Mouse (Mus musculus) lung, embryonic 15.5 days (tissue): ENCODE measurements around the gene Abcf3. TPM values are rescaled to one million over a fixed set of nuclear protein-coding genes. Genes with fewer than 3 reads are reported as not detected.

Source experiments
- ATAC-seq: fragments of 200-750 bp; cut with Nextera tagmentation; 2 replicates; pipeline ENCODE4 v1.8.0; 2017; ENCODE audit warnings: moderate number of reproducible peaks, borderline replicate concordance; ENCODE audit not compliant: low FRiP score, low TSS enrichment; ENCODE audit errors: extremely low read depth
- H3K27ac ChIP-seq: fragments of 300-500 bp; sonication (generic); 2 replicates; pipeline ENCODE4 v1.5.1; 2015; ENCODE audit warnings: moderate library complexity, mild to moderate bottlenecking, inconsistent platforms
- H3K27me3 ChIP-seq: fragments of 300-500 bp; sonication (generic); 2 replicates; pipeline ENCODE4 v1.6.1; 2015; ENCODE audit warnings: inconsistent platforms
- H3K36me3 ChIP-seq: fragments of 300-500 bp; sonication (generic); 2 replicates; pipeline ENCODE4 v1.6.1; 2015; ENCODE audit warnings: inconsistent platforms
- H3K4me1 ChIP-seq: fragments of 300-500 bp; sonication (generic); 2 replicates; pipeline ENCODE4 v1.6.1; 2015; ENCODE audit warnings: inconsistent platforms
- H3K4me2 ChIP-seq: fragments of 300-500 bp; sonication (generic); 2 replicates; pipeline ENCODE4 v1.6.1; 2015; ENCODE audit warnings: inconsistent platforms, mild to moderate bottlenecking, moderate library complexity
- H3K4me3 ChIP-seq: fragments of 300-500 bp; sonication (generic); 2 replicates; pipeline ENCODE4 v1.5.1; 2015; ENCODE audit warnings: mild to moderate bottlenecking, inconsistent platforms
- H3K9ac ChIP-seq: fragments of 300-500 bp; sonication (generic); 2 replicates; pipeline ENCODE4 v1.6.1; 2015; ENCODE audit warnings: inconsistent platforms
- H3K9me3 ChIP-seq: fragments of 300-500 bp; sonication (generic); 2 replicates; pipeline ENCODE4 v1.6.1; 2016; ENCODE audit warnings: inconsistent platforms
- WGBS: fragments of 180-500 bp; shearing (Covaris S2); methylation state at CpG from one replicate; pipeline ENCODE4 v1.1.7; 2015; 5-methylcytosine and 5-hydroxymethylcytosine counted together
- polyA plus RNA-seq: library from polyadenylated mRNA; unstranded; fragments of >200 nt; fragmentation: Nextera tagmentation; extraction: Ambion mirVana; gene quantifications from 2 replicates; pipeline ENCODE4 v1.2.1, GENCODE M21; 2015

Gene Abcf3
- polyA plus RNA-seq, 1 experiment from 2014 or later = 57.9 TPM

GRCm38 (mm10) chr16:20529375-20529774, 19.0 kb upstream of the Abcf3 start:
- H3K36me3 ChIP-seq = peaks cover 86% of the 10 kb centered on the region
- H3K4me3 ChIP-seq = no peak overlapping the region
- H3K4me1 ChIP-seq = no peaks in the 10 kb centered on the region
- 48% methylated on average over 1 of the region's 1 CpGs for WGBS
- no peak for ATAC-seq
- H3K9ac ChIP-seq = no peak overlapping the region
- no peaks in the 10 kb centered on the region for H3K9me3 ChIP-seq
- H3K27ac ChIP-seq = no peak overlapping the region
- no peak overlapping the region for H3K4me2 ChIP-seq
- H3K27me3 ChIP-seq = no peaks in the 10 kb centered on the region

GRCm38 (mm10) chr16:20530941-20531340, 17.4 kb upstream of the Abcf3 start:
- Histone ChIP-seq H3K4me3 (no peak overlapping the region), H3K27ac (no peak overlapping the region), H3K27me3 (no peaks in the 10 kb centered on the region), H3K9me3 (no peaks in the 10 kb centered on the region), H3K9ac (no peak overlapping the region), H3K4me1 (no peaks in the 10 kb centered on the region), H3K36me3 (peaks cover 72% of the 10 kb centered on the region), H3K4me2 (no peak overlapping the region)
- no peak for ATAC-seq
- WGBS = 97% methylated on average over 20 of the region's 20 CpGs

- no peak overlapping the region for H3K9ac ChIP-seq
- peaks cover 18% of the 10 kb centered on the region for H3K4me1 ChIP-seq
- no peaks in the 10 kb centered on the region for H3K27me3 ChIP-seq
- ATAC-seq = no peak
- peaks cover 46% of the 10 kb centered on the region for H3K36me3 ChIP-seq
- peak overlapping the region; percentile 32; the same call in 1 of the 2 replicates for H3K4me2 ChIP-seq
- H3K27ac ChIP-seq = no peak overlapping the region
- H3K4me3 ChIP-seq = no peak overlapping the region
- 40% methylated on average over 10 of the region's 10 CpGs for WGBS
- H3K9me3 ChIP-seq = no peaks in the 10 kb centered on the region
Observed at GRCm38 (mm10) chr16:20534617-20535295, 13.6 kb upstream of the Abcf3 start.

- H3K9me3 ChIP-seq = no peaks in the 10 kb centered on the region
- H3K9ac ChIP-seq = peak within 1 kb of the TSS; percentile 93
- peak within 1 kb of the TSS; percentile 66 for H3K4me2 ChIP-seq
- peak; percentile 97 for ATAC-seq
- H3K27me3 ChIP-seq = no peaks in the 10 kb centered on the region
- peak within 1 kb of the TSS; percentile 76 for H3K4me3 ChIP-seq
- peaks cover 46% of the 10 kb centered on the region for H3K36me3 ChIP-seq
- H3K4me1 ChIP-seq = peaks cover 18% of the 10 kb centered on the region
- peak within 1 kb of the TSS; percentile 82 for H3K27ac ChIP-seq
- WGBS = under 1% methylated on average over 51 of the region's 52 CpGs
Observed at GRCm38 (mm10) chr16:20535296-20536080, 12.9 kb upstream of the Abcf3 start, which contains the start of gene Ap2m1. Gene Ap2m1, plus strand, starts transcription at chr16:20535478.

- no peaks in the 10 kb centered on the region for H3K27me3 ChIP-seq
- peaks cover 46% of the 10 kb centered on the region for H3K36me3 ChIP-seq
Observed at GRCm38 (mm10) chr16:20536081-20536665, 12.2 kb upstream of the Abcf3 start.

GRCm38 (mm10) chr16:20537071-20537471, 11.3 kb upstream of the Abcf3 start:
- 22% methylated on average over 5 of the region's 5 CpGs for WGBS
- H3K36me3 ChIP-seq = peaks cover 48% of the 10 kb centered on the region
- H3K9ac ChIP-seq = peak overlapping the region; percentile 93
- no peaks in the 10 kb centered on the region for H3K27me3 ChIP-seq
- peaks cover 18% of the 10 kb centered on the region for H3K4me1 ChIP-seq
- no peak for ATAC-seq
- no peak overlapping the region for H3K27ac ChIP-seq
- H3K4me2 ChIP-seq = peak overlapping the region; percentile 66
- H3K4me3 ChIP-seq = peak overlapping the region; percentile 76
- no peaks in the 10 kb centered on the region for H3K9me3 ChIP-seq

More at GRCm38 (mm10) chr16:20536081-20536665, 12.2 kb upstream of the Abcf3 start:
- no peaks in the 10 kb centered on the region for H3K9me3 ChIP-seq
- H3K27ac ChIP-seq = no peak overlapping the region
- H3K4me2 ChIP-seq = peak overlapping the region; percentile 66
- WGBS = 26% methylated on average over 9 of the region's 9 CpGs
- H3K4me1 ChIP-seq = peaks cover 18% of the 10 kb centered on the region
- H3K9ac ChIP-seq = peak overlapping the region; percentile 93
- H3K4me3 ChIP-seq = peak overlapping the region; percentile 76
- no peak for ATAC-seq

- H3K36me3 ChIP-seq = peaks cover 51% of the 10 kb centered on the region
- WGBS = 47% methylated on average over 6 of the region's 6 CpGs
- ATAC-seq = no peak
- no peaks in the 10 kb centered on the region for H3K9me3 ChIP-seq
- H3K9ac ChIP-seq = peak overlapping the region; percentile 93; the same call in 1 of the 2 replicates
- H3K27me3 ChIP-seq = no peaks in the 10 kb centered on the region
- peak overlapping the region; percentile 66 for H3K4me2 ChIP-seq
- peaks cover 18% of the 10 kb centered on the region for H3K4me1 ChIP-seq
- no peak overlapping the region for H3K27ac ChIP-seq
- peak overlapping the region; percentile 76; the same call in 1 of the 2 replicates for H3K4me3 ChIP-seq
Observed at GRCm38 (mm10) chr16:20537601-20538320, 10.6 kb upstream of the Abcf3 start.

GRCm38 (mm10) chr16:20539649-20540048, 8.7 kb upstream of the Abcf3 start:
- no peaks in the 10 kb centered on the region for H3K27me3 ChIP-seq
- no peak overlapping the region for H3K9ac ChIP-seq
- no peak overlapping the region for H3K4me3 ChIP-seq
- H3K4me2 ChIP-seq = no peak overlapping the region
- WGBS = 65% methylated on average over 3 of the region's 3 CpGs
- H3K4me1 ChIP-seq = peaks cover 18% of the 10 kb centered on the region
- no peak for ATAC-seq
- no peaks in the 10 kb centered on the region for H3K9me3 ChIP-seq
- H3K36me3 ChIP-seq = peaks cover 56% of the 10 kb centered on the region
- no peak overlapping the region for H3K27ac ChIP-seq

GRCm38 (mm10) chr16:20540438-20540837, 7.9 kb upstream of the Abcf3 start:
- Histone ChIP-seq H3K4me3 (no peak overlapping the region), H3K9ac (no peak overlapping the region), H3K27ac (no peak overlapping the region), H3K27me3 (no peaks in the 10 kb centered on the region), H3K9me3 (no peaks in the 10 kb centered on the region), H3K4me2 (no peak overlapping the region), H3K4me1 (peaks cover 18% of the 10 kb centered on the region), H3K36me3 (peaks cover 63% of the 10 kb centered on the region)
- ATAC-seq = no peak
- 74% methylated on average over 4 of the region's 4 CpGs for WGBS

GRCm38 (mm10) chr16:20545696-20546095, 2.7 kb upstream of the Abcf3 start:
- no peaks in the 10 kb centered on the region for H3K27me3 ChIP-seq
- H3K4me1 ChIP-seq = peaks cover 16% of the 10 kb centered on the region
- H3K9ac ChIP-seq = no peak overlapping the region
- no peak overlapping the region for H3K4me2 ChIP-seq
- WGBS = 87% methylated on average over 10 of the region's 10 CpGs
- no peak overlapping the region for H3K4me3 ChIP-seq
- no peak overlapping the region for H3K27ac ChIP-seq
- no peaks in the 10 kb centered on the region for H3K9me3 ChIP-seq
- no peak for ATAC-seq
- H3K36me3 ChIP-seq = peaks cover 54% of the 10 kb centered on the region

GRCm38 (mm10) chr16:20547423-20547822, 954 bp upstream of the Abcf3 start:
- H3K36me3 ChIP-seq = peaks cover 53% of the 10 kb centered on the region

More at GRCm38 (mm10) chr16:20547423-20547822, 954 bp upstream of the Abcf3 start:
- ATAC-seq = no peak
- no peaks in the 10 kb centered on the region for H3K9me3 ChIP-seq
- no peaks in the 10 kb centered on the region for H3K27me3 ChIP-seq
- WGBS = 48% methylated on average over 5 of the region's 5 CpGs
- peak overlapping the region; percentile 72 for H3K27ac ChIP-seq
- peak overlapping the region; percentile 92 for H3K4me3 ChIP-seq
- peak overlapping the region; percentile 66 for H3K4me2 ChIP-seq
- peak overlapping the region; percentile 55; the same call in 1 of the 2 replicates for H3K9ac ChIP-seq
- peaks cover 16% of the 10 kb centered on the region for H3K4me1 ChIP-seq
